Mouse (Mus musculus): ENCODE data around the gene Coro1b. TPM values are rescaled to one million over a fixed set of nuclear protein-coding genes. Genes with fewer than 3 reads are reported as not detected.

Gene Coro1b
- polyA plus RNA-seq, 1 experiment from 2014 or later: 134 TPM

- Histone ChIP-seq H3K9me3 (replicated peaks; ENCODE audit: control insufficient read depth, low read length) (no peaks in the 10 kb centered on the region), H3K36me3 (ENCODE audit: control insufficient read depth, insufficient read depth, low read length) (no peaks in the 10 kb centered on the region), H3K9ac (ENCODE audit: low read length) (no peak within 1 kb of the TSS), H3K27me3 (replicated peaks; ENCODE audit: control insufficient read depth, insufficient read depth, low read length) (no peaks in the 10 kb centered on the region), H3K4me3 (ENCODE audit: low read depth, low read length) (no peak within 1 kb of the TSS), H3K4me2 (ENCODE audit: low read length) (no peak within 1 kb of the TSS), H3K27ac (ENCODE audit: low read depth, low read length) (no peak within 1 kb of the TSS), H3K4me1 (ENCODE audit: control insufficient read depth, insufficient read depth, low read length) (peaks cover 3% of the 10 kb centered on the region; the same call in 1 of the 2 replicates)
- 79% methylated on average over 7 of the region's 7 CpGs for WGBS
- no peak for DNase-seq (ENCODE audit: low spot score)
- no peak for ATAC-seq
Measured at GRCm38 (mm10) chr19:4143759-4144268, 4.6 kb upstream of the Coro1b start, which contains the start of gene Cabp4. Gene Cabp4, minus strand, starts transcription at chr19:4144033.

GRCm38 (mm10) chr19:4144550-4145498 lies 3.6 kb upstream of the Coro1b start:
- Histone ChIP-seq H3K4me3 (ENCODE audit: low read depth, low read length) (no peak overlapping the region), H3K4me1 (ENCODE audit: control insufficient read depth, insufficient read depth, low read length) (peaks cover 10% of the 10 kb centered on the region), H3K9me3 (replicated peaks; ENCODE audit: control insufficient read depth, low read length) (no peaks in the 10 kb centered on the region), H3K9ac (ENCODE audit: low read length) (no peak overlapping the region), H3K4me2 (ENCODE audit: low read length) (no peak overlapping the region), H3K27me3 (replicated peaks; ENCODE audit: control insufficient read depth, insufficient read depth, low read length) (no peaks in the 10 kb centered on the region), H3K27ac (ENCODE audit: low read depth, low read length) (no peak overlapping the region), H3K36me3 (ENCODE audit: control insufficient read depth, insufficient read depth, low read length) (no peaks in the 10 kb centered on the region)
- DNase-seq (ENCODE audit: low spot score) (no peak), ATAC-seq (no peak)
- 82% methylated on average over 16 of the region's 16 CpGs for WGBS

GRCm38 (mm10) chr19:4145936-4146335 lies 2.5 kb upstream of the Coro1b start:
- Histone ChIP-seq H3K4me3 (ENCODE audit: low read depth, low read length) (no peak overlapping the region), H3K9ac (ENCODE audit: low read length) (no peak overlapping the region), H3K36me3 (ENCODE audit: control insufficient read depth, insufficient read depth, low read length) (peaks cover 8% of the 10 kb centered on the region), H3K27me3 (replicated peaks; ENCODE audit: control insufficient read depth, insufficient read depth, low read length) (no peaks in the 10 kb centered on the region), H3K4me1 (ENCODE audit: control insufficient read depth, insufficient read depth, low read length) (peaks cover 10% of the 10 kb centered on the region), H3K9me3 (replicated peaks; ENCODE audit: control insufficient read depth, low read length) (no peaks in the 10 kb centered on the region), H3K27ac (ENCODE audit: low read depth, low read length) (no peak overlapping the region), H3K4me2 (ENCODE audit: low read length) (no peak overlapping the region)
- WGBS: 76% methylated on average over 5 of the region's 5 CpGs
- ATAC-seq: no peak
- no peak for DNase-seq (ENCODE audit: low spot score)

GRCm38 (mm10) chr19:4146366-4147021 lies 1.9 kb upstream of the Coro1b start:
- Histone ChIP-seq H3K4me2 (ENCODE audit: low read length) (no peak overlapping the region), H3K27ac (ENCODE audit: low read depth, low read length) (no peak overlapping the region), H3K9ac (ENCODE audit: low read length) (no peak overlapping the region), H3K4me1 (ENCODE audit: control insufficient read depth, insufficient read depth, low read length) (peaks cover 10% of the 10 kb centered on the region), H3K4me3 (ENCODE audit: low read depth, low read length) (no peak overlapping the region), H3K9me3 (replicated peaks; ENCODE audit: control insufficient read depth, low read length) (no peaks in the 10 kb centered on the region), H3K27me3 (replicated peaks; ENCODE audit: control insufficient read depth, insufficient read depth, low read length) (no peaks in the 10 kb centered on the region), H3K36me3 (ENCODE audit: control insufficient read depth, insufficient read depth, low read length) (peaks cover 13% of the 10 kb centered on the region)
- ATAC-seq: no peak
- no peak for DNase-seq (ENCODE audit: low spot score)
- WGBS: 61% methylated on average over 12 of the region's 12 CpGs

- H3K4me1 ChIP-seq (ENCODE audit: control insufficient read depth, insufficient read depth, low read length): peaks cover 10% of the 10 kb centered on the region
- ATAC-seq (no peak), DNase-seq (ENCODE audit: low spot score) (no peak)
- 38% methylated on average over 3 of the region's 3 CpGs for WGBS
- no peak overlapping the region for H3K9ac ChIP-seq (ENCODE audit: low read length)
- H3K4me3 ChIP-seq (ENCODE audit: low read depth, low read length): no peak overlapping the region
- H3K4me2 ChIP-seq (ENCODE audit: low read length): no peak overlapping the region
- H3K9me3 ChIP-seq (replicated peaks; ENCODE audit: control insufficient read depth, low read length): no peaks in the 10 kb centered on the region
- H3K27me3 ChIP-seq (replicated peaks; ENCODE audit: control insufficient read depth, insufficient read depth, low read length): no peaks in the 10 kb centered on the region
- peaks cover 16% of the 10 kb centered on the region for H3K36me3 ChIP-seq (ENCODE audit: control insufficient read depth, insufficient read depth, low read length)
- H3K27ac ChIP-seq (ENCODE audit: low read depth, low read length): no peak overlapping the region
Measured at GRCm38 (mm10) chr19:4147022-4147405, 1.4 kb upstream of the Coro1b start.

- ATAC-seq (peak; percentile 15; the same call in 1 of the 2 replicates), DNase-seq (ENCODE audit: low spot score) (no peak)
- Histone ChIP-seq H3K9ac (ENCODE audit: low read length) (peak overlapping the region; percentile 74), H3K27ac (ENCODE audit: low read depth, low read length) (no peak overlapping the region), H3K27me3 (replicated peaks; ENCODE audit: control insufficient read depth, insufficient read depth, low read length) (no peaks in the 10 kb centered on the region), H3K36me3 (ENCODE audit: control insufficient read depth, insufficient read depth, low read length) (peaks cover 24% of the 10 kb centered on the region), H3K9me3 (replicated peaks; ENCODE audit: control insufficient read depth, low read length) (no peaks in the 10 kb centered on the region), H3K4me2 (ENCODE audit: low read length) (peak overlapping the region; percentile 79), H3K4me1 (ENCODE audit: control insufficient read depth, insufficient read depth, low read length) (peaks cover 10% of the 10 kb centered on the region), H3K4me3 (ENCODE audit: low read depth, low read length) (peak overlapping the region; percentile 57)
- WGBS: 34% methylated on average over 9 of the region's 9 CpGs
Measured at GRCm38 (mm10) chr19:4147782-4148490, 483 bp upstream of the Coro1b start.

GRCm38 (mm10) chr19:4148819-4149218 lies 400 bp downstream of the Coro1b start:
- ATAC-seq: peak; percentile 37; the same call in 1 of the 2 replicates

GRCm38 (mm10) chr19:4149283-4149682 lies 864 bp downstream of the Coro1b start:
- no peak for DNase-seq (ENCODE audit: low spot score)
- peaks cover 32% of the 10 kb centered on the region for H3K36me3 ChIP-seq (ENCODE audit: control insufficient read depth, insufficient read depth, low read length)
- H3K4me2 ChIP-seq (ENCODE audit: low read length): peak overlapping the region; percentile 79
- peak overlapping the region; percentile 74 for H3K9ac ChIP-seq (ENCODE audit: low read length)
- no peaks in the 10 kb centered on the region for H3K9me3 ChIP-seq (replicated peaks; ENCODE audit: control insufficient read depth, low read length)
- H3K27me3 ChIP-seq (replicated peaks; ENCODE audit: control insufficient read depth, insufficient read depth, low read length): no peaks in the 10 kb centered on the region
- no peak overlapping the region for H3K27ac ChIP-seq (ENCODE audit: low read depth, low read length)
- peaks cover 10% of the 10 kb centered on the region for H3K4me1 ChIP-seq (ENCODE audit: control insufficient read depth, insufficient read depth, low read length)
- H3K4me3 ChIP-seq (ENCODE audit: low read depth, low read length): peak overlapping the region; percentile 57
- no peak for ATAC-seq
- WGBS: 93% methylated on average over 11 of the region's 11 CpGs

More at GRCm38 (mm10) chr19:4148819-4149218, 400 bp downstream of the Coro1b start:
- H3K4me1 ChIP-seq (ENCODE audit: control insufficient read depth, insufficient read depth, low read length): peaks cover 10% of the 10 kb centered on the region
- no peaks in the 10 kb centered on the region for H3K9me3 ChIP-seq (replicated peaks; ENCODE audit: control insufficient read depth, low read length)
- H3K27me3 ChIP-seq (replicated peaks; ENCODE audit: control insufficient read depth, insufficient read depth, low read length): no peaks in the 10 kb centered on the region
- H3K27ac ChIP-seq (ENCODE audit: low read depth, low read length): no peak overlapping the region; the same call in 1 of the 2 replicates
- WGBS: 3% methylated on average over 7 of the region's 8 CpGs
- H3K36me3 ChIP-seq (ENCODE audit: control insufficient read depth, insufficient read depth, low read length): peaks cover 32% of the 10 kb centered on the region
- DNase-seq (ENCODE audit: low spot score): no peak
- peak overlapping the region; percentile 57 for H3K4me3 ChIP-seq (ENCODE audit: low read depth, low read length)
- H3K4me2 ChIP-seq (ENCODE audit: low read length): peak overlapping the region; percentile 79
- H3K9ac ChIP-seq (ENCODE audit: low read length): peak overlapping the region; percentile 74

All from forebrain, embryonic 14.5 days (tissue).